Mouse (Mus musculus) liver, adult 2 months (tissue): ENCODE measurements around the gene Dnaic1. TPM values are rescaled to one million over a fixed set of nuclear protein-coding genes. Genes with fewer than 3 reads are reported as not detected.

Experiments used
- DNase-seq: peaks from one replicate; pipeline ENCODE4 v3.0.0-alpha.2; 2011; ENCODE audit warnings: low read depth, low spot score; ENCODE audit errors: extremely low read depth
- H3K27ac ChIP-seq: fragments of 200-500 bp; replicated peaks from 2 replicates; pipeline ENCODE4 v1.5.1; 2012; ENCODE audit warnings: low read depth, mild to moderate bottlenecking, control low read depth, inconsistent platforms, low read length; ENCODE audit not compliant: insufficient read depth
- H3K27me3 ChIP-seq: fragments of 200-500 bp; 2 replicates; pipeline ENCODE4 v1.6.1; 2012; ENCODE audit warnings: mild to moderate bottlenecking, moderate library complexity, low read length, inconsistent platforms; ENCODE audit not compliant: control insufficient read depth, insufficient read depth
- H3K36me3 ChIP-seq: fragments of 200-500 bp; 2 replicates; pipeline ENCODE4 v1.6.1; 2012; ENCODE audit warnings: low read length, inconsistent platforms; ENCODE audit not compliant: control insufficient read depth, insufficient read depth
- H3K4me1 ChIP-seq: fragments of 200-500 bp; 2 replicates; pipeline ENCODE4 v1.6.1; 2011; ENCODE audit warnings: low read length; ENCODE audit not compliant: control insufficient read depth, insufficient read depth
- H3K4me3 ChIP-seq: fragments of 200-500 bp; 2 replicates; pipeline ENCODE4 v1.5.1; 2011; ENCODE audit warnings: low read depth, mild to moderate bottlenecking, control low read depth, low read length, moderate library complexity; ENCODE audit not compliant: insufficient read depth
- H3K79me2 ChIP-seq: fragments of 200-500 bp; 2 replicates; pipeline ENCODE4 v1.6.1; 2012; ENCODE audit warnings: inconsistent platforms, mild to moderate bottlenecking, low read length, moderate library complexity; ENCODE audit not compliant: control insufficient read depth, insufficient read depth
- H3K9ac ChIP-seq: fragments of 200-500 bp; 2 replicates; pipeline ENCODE4 v1.6.1; 2012; ENCODE audit warnings: low read depth, mild to moderate bottlenecking, control low read depth, inconsistent platforms, low read length
- CTCF ChIP-seq: fragments of 200-500 bp; IDR thresholded peaks from 2 replicates; pipeline ENCODE4 v1.5.1; 2011; ENCODE audit warnings: low read depth, low read length, control low read depth
- POLR2A ChIP-seq: fragments of 200-500 bp; IDR thresholded peaks from 2 replicates; pipeline ENCODE4 v1.6.1; 2011; ENCODE audit warnings: low read length, control low read depth; ENCODE audit not compliant: insufficient read depth; ENCODE audit errors: extremely low read depth
- WGBS: fragments of 180-500 bp; shearing (Covaris S2); methylation state at CpG from one replicate; pipeline ENCODE4 v1.1.7; 2018; 5-methylcytosine and 5-hydroxymethylcytosine counted together
- polyA plus RNA-seq: library from polyadenylated mRNA; depleted of rRNA; stranded (reverse); fragments of >200 nt; gene quantifications from 2 replicates; pipeline ENCODE4 v1.2.3, GENCODE M21; 2012
- total RNA-seq: library from RNA; depleted of rRNA; stranded (reverse); fragments of >200 nt; gene quantifications from 2 replicates; pipeline ENCODE4 v1.2.3, GENCODE M21; 2014

Dnaic1 gene
- total and polyA plus RNA-seq, 2 experiments: 0.18 to 2.3 TPM

GRCm38 (mm10) chr4:41609681-41610593, 40.4 kb downstream of the Dnaic1 start:
- H3K9ac ChIP-seq: no peak overlapping the region
- H3K36me3 ChIP-seq: no peaks in the 10 kb centered on the region
- peak; percentile 40; the same call in 1 of the 2 replicates for TF ChIP-seq CTCF
- no peak for TF ChIP-seq POLR2A
- H3K4me1 ChIP-seq: no peaks in the 10 kb centered on the region
- H3K4me3 ChIP-seq: no peak overlapping the region
- no peak for DNase-seq
- H3K27ac ChIP-seq: no peak overlapping the region
- no peaks in the 10 kb centered on the region for H3K27me3 ChIP-seq
- 85% methylated on average over 10 of the region's 10 CpGs for WGBS
- no peaks in the 10 kb centered on the region for H3K79me2 ChIP-seq

GRCm38 (mm10) chr4:41610594-41610980, 41.0 kb downstream of the Dnaic1 start:
- no peak overlapping the region for H3K27ac ChIP-seq
- DNase-seq: no peak
- 32% methylated on average over 6 of the region's 6 CpGs for WGBS
- H3K79me2 ChIP-seq: no peaks in the 10 kb centered on the region
- no peak overlapping the region for H3K9ac ChIP-seq
- no peaks in the 10 kb centered on the region for H3K27me3 ChIP-seq
- TF ChIP-seq CTCF (no peak), POLR2A (no peak)
- H3K36me3 ChIP-seq: no peaks in the 10 kb centered on the region
- H3K4me3 ChIP-seq: no peak overlapping the region
- H3K4me1 ChIP-seq: no peaks in the 10 kb centered on the region

- 69% methylated on average over 8 of the region's 8 CpGs for WGBS
Observed at GRCm38 (mm10) chr4:41612166-41612565, 42.6 kb downstream of the Dnaic1 start.

GRCm38 (mm10) chr4:41614156-41614555, 44.6 kb downstream of the Dnaic1 start:
- Histone ChIP-seq H3K9ac (no peak overlapping the region), H3K27me3 (no peaks in the 10 kb centered on the region), H3K4me1 (no peaks in the 10 kb centered on the region), H3K27ac (no peak overlapping the region), H3K79me2 (no peaks in the 10 kb centered on the region), H3K36me3 (no peaks in the 10 kb centered on the region), H3K4me3 (no peak overlapping the region)
- 9% methylated on average over 7 of the region's 7 CpGs for WGBS
- TF ChIP-seq POLR2A: no peak
- TF ChIP-seq CTCF: peak; percentile 95
- peak; percentile 41 for DNase-seq

More at GRCm38 (mm10) chr4:41612166-41612565, 42.6 kb downstream of the Dnaic1 start:
- no peaks in the 10 kb centered on the region for H3K79me2 ChIP-seq
- H3K4me3 ChIP-seq: no peak overlapping the region
- no peak for DNase-seq
- no peaks in the 10 kb centered on the region for H3K4me1 ChIP-seq
- TF ChIP-seq POLR2A (no peak), CTCF (no peak)
- no peaks in the 10 kb centered on the region for H3K27me3 ChIP-seq
- no peak overlapping the region for H3K27ac ChIP-seq
- H3K36me3 ChIP-seq: no peaks in the 10 kb centered on the region
- no peak overlapping the region for H3K9ac ChIP-seq

- no peak overlapping the region for H3K4me3 ChIP-seq
- no peaks in the 10 kb centered on the region for H3K36me3 ChIP-seq
- 81% methylated on average over 9 of the region's 9 CpGs for whole genome bisulfite sequencing
- no peaks in the 10 kb centered on the region for H3K4me1 ChIP-seq
- DNase-seq: no peak
- TF ChIP-seq CTCF: peak; percentile 24
- TF ChIP-seq POLR2A: no peak
- H3K79me2 ChIP-seq: no peaks in the 10 kb centered on the region
- H3K27ac ChIP-seq: no peak overlapping the region
- H3K27me3 ChIP-seq: no peaks in the 10 kb centered on the region
- no peak overlapping the region for H3K9ac ChIP-seq
Observed at GRCm38 (mm10) chr4:41615661-41616599, 46.4 kb downstream of the Dnaic1 start.
